Mouse (Mus musculus) ES-CJ7 (cell line): ENCODE results near the gene Pik3c2g.
"Not testable (repeated sequence)": the region's sequence is repeated elsewhere in the genome, so short reads cannot be mapped to it uniquely, and the experiment has no call there.

Experiments used
- DNase-seq: peaks from one replicate; pipeline ENCODE4 v3.0.0; 2011; ENCODE audit warnings: low read depth, low spot score

Pik3c2g gene

DNA sequence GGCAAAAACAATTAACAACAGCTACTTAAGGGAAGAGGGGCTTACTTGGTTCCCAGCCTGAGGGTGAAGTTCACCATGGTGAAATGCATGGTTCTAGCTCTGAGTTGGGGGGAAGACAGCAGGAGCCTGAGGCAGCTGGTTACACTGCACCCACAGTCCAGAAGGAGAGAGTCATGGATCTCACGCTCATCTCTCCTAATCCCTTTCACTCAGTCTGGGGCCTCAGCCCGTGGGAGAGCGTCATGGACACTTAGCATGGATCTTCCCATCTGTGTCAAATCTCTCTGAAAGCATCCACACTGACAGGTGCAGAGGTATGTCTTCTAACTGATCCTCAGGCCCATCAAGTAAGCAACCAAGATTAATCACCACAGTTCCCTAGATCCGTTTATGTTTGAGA, 320.1 kb downstream of the Pik3c2g start:
- DNase-seq = no peak

DNA sequence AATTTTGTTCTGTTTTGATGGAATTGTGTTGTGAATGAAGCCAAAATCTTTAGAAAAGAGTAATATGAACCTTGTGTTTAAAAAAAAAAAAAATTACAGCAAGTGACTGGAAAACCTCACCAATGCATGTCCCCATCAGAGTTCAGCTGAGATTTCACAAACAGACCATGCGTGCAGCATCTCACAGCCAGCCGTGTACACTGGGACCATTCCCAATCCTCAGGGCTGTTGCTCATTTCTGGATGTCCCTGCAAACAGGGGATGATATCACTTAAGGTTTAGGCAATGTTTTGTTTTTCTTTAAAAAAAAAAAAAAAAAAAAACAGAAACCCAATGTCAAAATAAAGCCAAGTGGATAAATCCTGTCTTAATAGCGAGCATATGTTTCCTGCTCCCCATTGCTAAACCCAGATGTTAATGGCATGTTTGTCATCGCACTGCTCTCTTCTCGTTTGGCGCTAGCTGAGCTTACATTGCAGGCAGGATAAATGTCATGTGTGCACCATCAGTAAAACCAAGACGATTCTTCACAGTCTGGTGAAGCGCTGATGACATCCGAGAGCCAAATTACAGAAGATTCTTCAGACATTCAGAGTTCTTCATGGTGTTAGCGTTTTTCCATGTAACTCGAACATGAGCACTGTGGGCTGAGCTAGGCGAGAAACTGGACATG, 322.1 kb downstream of the Pik3c2g start:
- DNase-seq = no peak

GRCm38 (mm10) chr6:139928766-139929165, 341.7 kb downstream of the Pik3c2g start:
- DNase-seq = no peak

DNA sequence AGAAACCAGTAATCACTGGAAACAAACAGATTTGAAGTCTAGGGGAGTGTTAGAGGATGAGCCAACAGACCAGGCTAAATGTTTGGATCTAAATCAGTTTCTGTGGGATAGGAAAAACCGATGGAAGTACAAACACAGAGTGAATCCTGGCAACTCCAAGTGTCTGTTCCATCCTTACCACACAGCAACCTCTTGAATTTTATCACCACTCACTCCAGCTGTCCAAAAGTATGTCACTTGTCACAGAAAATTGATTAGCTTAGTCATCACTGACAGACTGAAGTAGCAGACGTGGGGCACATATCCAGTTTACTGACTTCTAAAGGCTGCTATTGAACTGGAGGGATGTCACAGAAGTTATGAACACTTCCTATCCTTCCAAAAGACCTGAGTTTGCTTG, 347.8 kb downstream of the Pik3c2g start:
- no peak for DNase-seq

GRCm38 (mm10) chr6:139937581-139937980, 350.6 kb downstream of the Pik3c2g start:
- not testable (repeated sequence) for DNase-seq

- no peak for DNase-seq
Measured at GRCm38 (mm10) chr6:139947106-139947879, 360.3 kb downstream of the Pik3c2g start.

GRCm38 (mm10) chr6:139953596-139953995, 366.6 kb downstream of the Pik3c2g start:
- DNase-seq = no peak

DNA sequence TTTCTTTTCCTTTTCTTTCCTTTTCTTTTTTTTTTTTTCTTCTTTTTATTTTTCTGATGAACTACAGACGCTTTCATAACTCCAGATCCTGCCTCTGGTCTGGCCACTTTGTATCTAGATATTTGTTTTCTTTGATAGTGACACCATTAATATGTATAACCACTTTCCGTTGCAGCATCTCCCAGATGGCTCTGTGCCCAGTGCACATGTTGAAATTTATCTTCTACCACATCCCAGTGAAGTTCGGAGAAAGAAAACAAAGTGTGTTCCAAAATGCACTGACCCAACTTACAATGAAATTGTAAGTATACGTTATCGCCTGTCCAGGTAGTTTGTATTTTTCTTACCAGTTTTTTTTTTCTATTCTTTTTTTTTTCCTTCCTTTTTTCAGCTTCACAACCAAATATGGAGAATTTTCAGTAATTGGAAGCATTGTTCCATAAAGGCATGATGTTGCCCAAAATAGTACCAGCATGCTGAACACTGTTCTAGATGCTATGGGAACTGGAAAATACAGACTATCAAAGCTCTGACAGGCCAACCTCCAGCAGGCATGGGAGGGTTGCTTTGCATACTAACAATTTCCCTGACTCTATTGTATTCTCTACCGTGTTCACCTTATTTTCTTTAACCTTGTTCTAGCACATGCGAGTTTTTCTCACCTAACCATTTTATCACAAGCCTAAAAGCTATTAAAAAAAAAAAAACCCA, 370.7 kb downstream of the Pik3c2g start:
- no peak for DNase-seq

DNA sequence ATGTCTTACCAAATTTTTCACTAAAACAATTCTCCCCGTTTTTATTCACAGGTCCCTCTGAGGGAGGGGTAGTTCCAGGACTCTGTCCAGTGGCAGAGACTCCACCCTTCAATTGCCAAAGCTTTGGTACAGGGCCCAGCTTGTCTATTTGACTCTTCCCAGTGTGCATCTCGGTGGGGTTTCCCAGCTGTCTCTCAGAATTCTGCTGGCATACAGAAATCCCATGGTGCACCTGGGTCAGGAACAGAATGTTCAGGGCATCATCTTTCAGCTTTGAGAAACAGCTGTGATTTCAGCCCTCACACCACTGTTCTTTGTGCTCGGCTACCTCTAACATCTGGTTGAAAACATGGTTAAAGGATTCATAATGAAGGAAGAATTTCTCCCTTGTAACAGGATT, 376.8 kb downstream of the Pik3c2g start:
- DNase-seq = no peak

DNA sequence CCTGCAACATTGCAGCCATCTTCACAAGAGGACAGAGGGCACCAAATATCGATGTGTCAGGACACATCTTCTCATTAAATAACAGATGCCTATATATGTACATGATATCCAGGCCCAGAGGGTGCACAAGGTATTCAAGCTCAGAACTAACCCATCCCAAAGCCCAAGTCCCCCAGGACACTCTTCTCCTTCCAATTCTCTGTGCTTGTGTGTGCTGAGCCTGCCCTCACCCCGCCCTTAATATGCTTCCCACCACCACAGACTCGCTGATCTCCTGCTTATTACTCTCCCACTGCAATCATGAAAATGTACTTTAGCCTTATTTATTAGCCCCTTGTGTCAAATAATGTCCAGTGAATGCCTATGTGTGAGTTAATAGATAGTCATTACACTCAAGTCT, 377.9 kb downstream of the Pik3c2g start:
- no peak for DNase-seq

DNA sequence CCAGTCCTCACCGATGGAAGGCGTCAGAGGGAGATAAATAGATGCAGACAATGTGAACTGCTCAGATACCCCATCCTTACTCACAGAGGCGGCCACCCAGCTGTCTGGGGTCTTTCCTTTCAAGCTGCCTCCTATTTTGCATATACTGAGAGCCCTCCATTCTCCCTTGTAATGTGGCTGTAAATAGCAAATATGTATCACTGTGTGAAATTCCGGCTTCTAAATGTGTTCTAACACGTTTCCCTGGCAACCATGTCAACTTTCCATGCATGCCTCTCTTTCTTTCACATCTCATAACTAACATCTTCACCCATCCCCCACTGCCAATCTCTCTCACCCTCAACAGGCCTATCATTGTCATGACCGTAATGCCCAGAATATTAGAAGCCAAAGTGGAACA, 379.7 kb downstream of the Pik3c2g start:
- DNase-seq = no peak

DNA sequence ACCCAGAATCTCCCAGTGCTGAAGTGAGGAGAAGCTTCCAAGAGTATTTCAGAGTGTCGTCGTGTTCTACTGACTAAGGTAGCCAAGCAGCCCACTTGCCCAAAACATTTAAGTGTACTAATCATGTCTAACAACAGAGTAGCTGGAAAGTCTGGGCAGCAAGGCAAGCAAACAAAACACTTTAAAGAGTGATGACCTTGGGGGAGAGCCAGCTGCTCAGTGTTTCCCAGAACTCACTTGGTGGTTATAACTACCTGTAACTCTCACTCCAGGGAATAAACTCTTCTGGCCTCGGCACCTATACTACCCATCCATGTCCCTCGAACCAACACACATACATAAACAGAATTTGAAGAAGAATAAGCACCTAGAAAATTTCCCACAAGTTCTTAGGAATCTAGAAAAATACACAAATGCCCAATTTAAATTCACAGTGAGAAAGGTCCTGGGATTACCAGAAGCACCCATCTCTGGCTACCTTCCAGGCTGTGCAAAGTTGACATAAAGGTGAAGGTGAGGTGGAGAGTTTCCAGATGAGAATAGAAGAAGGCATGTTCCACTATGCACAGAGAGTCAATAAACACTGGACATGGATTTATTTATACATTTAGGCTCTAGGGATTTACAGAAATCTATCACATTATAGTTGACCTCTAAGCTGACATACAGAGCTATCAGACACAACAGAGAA, 384.7 kb downstream of the Pik3c2g start:
- no peak for DNase-seq

- DNase-seq = no peak
Measured at GRCm38 (mm10) chr6:139974668-139975067, 387.6 kb downstream of the Pik3c2g start.

DNA sequence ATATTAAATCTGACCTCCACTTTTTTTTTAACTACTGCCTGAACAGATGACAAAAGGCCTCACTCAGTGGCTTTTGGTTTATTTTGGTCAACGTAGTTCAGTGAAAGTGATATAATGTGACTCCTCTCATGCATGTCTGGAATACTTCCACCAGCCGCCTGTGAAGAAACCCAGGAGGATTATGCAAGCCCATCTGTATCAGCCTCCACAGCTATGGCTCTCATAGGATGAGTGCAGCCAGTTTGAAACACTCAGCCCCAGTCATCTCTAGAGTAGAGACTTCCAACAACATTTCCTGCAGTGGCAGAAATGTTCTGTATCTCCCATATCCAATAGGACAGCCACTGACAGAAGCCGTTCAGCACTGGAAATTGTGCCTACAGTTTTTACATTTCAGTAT, 391.1 kb downstream of the Pik3c2g start:
- DNase-seq = no peak

GRCm38 (mm10) chr6:139981061-139981460, 394.0 kb downstream of the Pik3c2g start:
- DNase-seq = no peak

- no peak for DNase-seq
Measured at GRCm38 (mm10) chr6:139984069-139984468, 397.0 kb downstream of the Pik3c2g start.

DNA sequence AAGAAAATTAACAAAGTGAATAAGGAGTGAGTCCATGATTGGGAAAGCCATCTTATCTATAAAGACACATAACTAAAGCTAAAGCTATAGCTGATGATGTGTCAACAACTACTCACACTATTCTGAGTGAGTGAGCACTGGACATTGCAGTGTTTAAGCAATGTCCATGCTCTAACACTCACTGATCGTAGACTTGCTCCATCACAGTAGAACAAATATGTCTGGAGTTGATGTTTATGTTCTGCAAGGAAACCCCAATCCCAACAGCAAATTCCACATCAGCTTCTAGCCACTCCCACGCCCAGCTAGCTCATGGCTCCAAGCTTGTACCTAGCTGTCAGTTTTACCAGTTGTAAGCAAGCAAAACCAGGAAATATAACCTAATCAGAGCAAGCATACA, 399.5 kb downstream of the Pik3c2g start:
- DNase-seq = no peak

GRCm38 (mm10) chr6:139989075-139989474, 402.1 kb downstream of the Pik3c2g start:
- DNase-seq = no peak

DNA sequence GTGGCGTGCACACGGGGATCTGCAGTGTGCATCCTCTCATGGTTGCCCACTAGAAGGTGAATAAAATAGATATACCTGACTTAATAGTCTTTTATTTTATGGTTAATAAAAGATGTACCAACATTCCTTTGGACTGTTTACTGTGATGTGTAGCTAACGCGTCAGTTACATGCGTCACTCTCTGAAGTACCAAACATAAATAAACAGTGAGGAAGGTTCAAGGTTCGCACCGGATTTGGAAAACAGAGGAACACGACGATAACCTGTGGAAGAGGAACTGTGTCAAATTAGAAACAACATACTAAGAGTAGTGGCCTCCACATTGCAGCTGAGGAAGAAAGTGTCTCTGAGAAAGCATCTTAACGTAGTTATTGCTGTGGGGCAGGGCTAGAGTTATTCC, 402.6 kb downstream of the Pik3c2g start:
- DNase-seq = no peak

- DNase-seq = peak; percentile 33
Measured at GRCm38 (mm10) chr6:140005181-140005580, 418.2 kb downstream of the Pik3c2g start.
